Mouse (Mus musculus): ENCODE data around the gene Nr2f1. TPM values are rescaled to one million over a fixed set of nuclear protein-coding genes. Genes with fewer than 3 reads are reported as not detected.

The Nr2f1 gene
- polyA plus RNA-seq, 1 experiment: 11.6 TPM

DNA sequence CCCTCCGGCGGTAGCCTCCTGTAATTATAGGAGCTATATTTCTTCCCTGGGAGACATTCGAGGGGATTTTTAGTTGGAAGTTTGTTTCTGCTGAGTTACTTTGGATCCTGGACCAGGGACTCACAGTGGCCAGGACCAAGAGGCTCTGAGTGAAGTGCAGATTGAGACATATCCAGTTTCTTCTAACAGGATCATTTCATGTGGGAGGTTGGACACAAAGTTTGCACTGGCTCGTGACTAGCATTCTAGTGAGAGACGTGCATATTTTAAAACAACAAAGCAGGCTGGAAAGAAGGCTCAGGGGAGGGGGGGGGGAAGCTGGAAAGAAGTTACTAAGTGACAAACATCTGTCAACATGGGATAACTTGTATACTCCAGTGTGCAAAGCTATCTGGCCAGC lies 16.6 kb downstream of the Nr2f1 start:
- TF ChIP-seq POLR2A (IDR thresholded peaks at IDR 0.05; ENCODE audit: control insufficient read depth, extremely low read depth, insufficient read depth, low read length, poor library complexity): no peak
- TF ChIP-seq CTCF (IDR thresholded peaks at IDR 0.05; ENCODE audit: borderline replicate concordance, control insufficient read depth, extremely low read depth, insufficient read depth, low read length, poor library complexity): no peak
- Histone ChIP-seq H3K27me3 (ENCODE audit: control insufficient read depth, insufficient read depth, low read length) (peaks cover 12% of the 10 kb centered on the region), H3K27ac (ENCODE audit: control insufficient read depth, insufficient read depth, low read length) (no peak overlapping the region), H3K4me3 (ENCODE audit: control insufficient read depth, insufficient read depth, low read length) (no peak overlapping the region), H3K36me3 (ENCODE audit: control insufficient read depth, insufficient read depth, low read length) (no peaks in the 10 kb centered on the region), H3K4me1 (replicated peaks; ENCODE audit: control insufficient read depth, insufficient read depth, low read length) (no peaks in the 10 kb centered on the region)
- WGBS: 8% methylated on average over 5 of the region's 5 CpGs
- no peak for DNase-seq

DNA sequence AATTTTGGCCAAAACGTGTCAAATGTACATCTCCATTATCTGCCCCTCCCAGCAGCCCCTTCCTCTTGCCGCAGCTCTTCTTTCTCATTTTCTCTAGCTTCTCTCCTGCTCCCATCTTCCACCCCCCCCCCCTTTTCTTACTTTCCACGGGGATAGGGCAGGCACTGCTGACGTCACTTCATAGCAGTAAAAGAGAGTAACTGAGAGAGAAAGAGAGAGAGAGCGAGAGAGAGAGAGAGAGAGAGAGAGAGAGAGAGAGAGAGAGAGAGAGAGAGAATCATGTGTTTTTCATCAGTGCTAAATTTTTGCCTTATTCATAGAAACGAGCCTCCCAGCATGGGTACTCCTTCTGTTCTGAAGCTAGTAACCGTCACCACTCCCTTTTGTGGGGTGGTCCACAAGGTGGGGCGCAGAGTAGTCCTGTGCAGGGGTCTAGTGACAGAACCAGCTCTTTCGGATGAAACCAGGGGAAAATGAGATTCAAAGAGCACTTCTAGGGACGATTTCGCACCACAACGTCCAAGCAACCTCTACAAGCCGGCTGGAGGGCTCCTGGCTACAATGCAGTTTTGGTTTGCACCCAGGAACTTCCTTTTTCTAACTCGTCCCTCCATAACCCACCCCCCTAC lies 17.5 kb downstream of the Nr2f1 start:
- DNase-seq: no peak
- TF ChIP-seq CTCF (IDR thresholded peaks at IDR 0.05; ENCODE audit: borderline replicate concordance, control insufficient read depth, extremely low read depth, insufficient read depth, low read length, poor library complexity) (no peak), POLR2A (IDR thresholded peaks at IDR 0.05; ENCODE audit: control insufficient read depth, extremely low read depth, insufficient read depth, low read length, poor library complexity) (no peak)
- Histone ChIP-seq H3K4me1 (replicated peaks; ENCODE audit: control insufficient read depth, insufficient read depth, low read length) (no peaks in the 10 kb centered on the region), H3K4me3 (ENCODE audit: control insufficient read depth, insufficient read depth, low read length) (no peak overlapping the region), H3K27me3 (ENCODE audit: control insufficient read depth, insufficient read depth, low read length) (peaks cover 11% of the 10 kb centered on the region), H3K36me3 (ENCODE audit: control insufficient read depth, insufficient read depth, low read length) (no peaks in the 10 kb centered on the region), H3K27ac (ENCODE audit: control insufficient read depth, insufficient read depth, low read length) (no peak overlapping the region)
- 8% methylated on average over 14 of the region's 14 CpGs for whole genome bisulfite sequencing

- 6% methylated on average over 44 of the region's 44 CpGs for WGBS
- Histone ChIP-seq H3K4me3 (ENCODE audit: control insufficient read depth, insufficient read depth, low read length) (no peak overlapping the region), H3K27me3 (ENCODE audit: control insufficient read depth, insufficient read depth, low read length) (peaks cover 11% of the 10 kb centered on the region), H3K4me1 (replicated peaks; ENCODE audit: control insufficient read depth, insufficient read depth, low read length) (no peaks in the 10 kb centered on the region), H3K36me3 (ENCODE audit: control insufficient read depth, insufficient read depth, low read length) (no peaks in the 10 kb centered on the region), H3K27ac (ENCODE audit: control insufficient read depth, insufficient read depth, low read length) (no peak overlapping the region)
- TF ChIP-seq CTCF (IDR thresholded peaks at IDR 0.05; ENCODE audit: borderline replicate concordance, control insufficient read depth, extremely low read depth, insufficient read depth, low read length, poor library complexity) (no peak), POLR2A (IDR thresholded peaks at IDR 0.05; ENCODE audit: control insufficient read depth, extremely low read depth, insufficient read depth, low read length, poor library complexity) (no peak)
- DNase-seq: no peak
Observed at GRCm38 (mm10) chr13:78181071-78181929, 18.3 kb downstream of the Nr2f1 start.

DNA sequence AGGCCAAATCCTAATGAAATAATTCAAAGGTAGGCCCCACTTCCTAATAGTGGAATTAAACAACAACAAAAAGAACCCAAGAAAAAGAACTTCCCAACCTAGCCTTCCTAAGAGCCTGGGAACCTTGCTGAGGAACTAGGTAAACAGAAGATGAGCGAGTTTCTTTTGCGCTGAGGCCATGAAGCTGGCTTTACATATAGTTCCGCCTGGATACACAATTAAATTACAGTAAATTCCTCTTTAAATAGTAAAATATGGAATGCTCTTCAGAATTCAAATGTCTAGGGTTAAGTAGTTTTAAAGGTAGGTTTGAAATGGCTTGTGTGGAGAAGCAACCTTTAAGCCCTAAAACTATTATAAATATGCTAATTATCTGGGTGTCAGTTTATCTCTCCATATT lies 19.3 kb downstream of the Nr2f1 start:
- Histone ChIP-seq H3K27ac (ENCODE audit: control insufficient read depth, insufficient read depth, low read length) (no peak overlapping the region), H3K4me1 (replicated peaks; ENCODE audit: control insufficient read depth, insufficient read depth, low read length) (no peaks in the 10 kb centered on the region), H3K27me3 (ENCODE audit: control insufficient read depth, insufficient read depth, low read length) (peaks cover 11% of the 10 kb centered on the region), H3K36me3 (ENCODE audit: control insufficient read depth, insufficient read depth, low read length) (no peaks in the 10 kb centered on the region), H3K4me3 (ENCODE audit: control insufficient read depth, insufficient read depth, low read length) (no peak overlapping the region)
- 43% methylated on average over 3 of the region's 3 CpGs for WGBS
- TF ChIP-seq POLR2A (IDR thresholded peaks at IDR 0.05; ENCODE audit: control insufficient read depth, extremely low read depth, insufficient read depth, low read length, poor library complexity): no peak
- no peak for DNase-seq

GRCm38 (mm10) chr13:78179312-78180097 lies 20.1 kb downstream of the Nr2f1 start:
- peaks cover 13% of the 10 kb centered on the region for H3K27me3 ChIP-seq (ENCODE audit: control insufficient read depth, insufficient read depth, low read length)
- no peak overlapping the region for H3K27ac ChIP-seq (ENCODE audit: control insufficient read depth, insufficient read depth, low read length)
- TF ChIP-seq POLR2A (IDR thresholded peaks at IDR 0.05; ENCODE audit: control insufficient read depth, extremely low read depth, insufficient read depth, low read length, poor library complexity): no peak
- TF ChIP-seq CTCF (IDR thresholded peaks at IDR 0.05; ENCODE audit: borderline replicate concordance, control insufficient read depth, extremely low read depth, insufficient read depth, low read length, poor library complexity): no peak
- H3K4me1 ChIP-seq (replicated peaks; ENCODE audit: control insufficient read depth, insufficient read depth, low read length): no peaks in the 10 kb centered on the region
- H3K36me3 ChIP-seq (ENCODE audit: control insufficient read depth, insufficient read depth, low read length): no peaks in the 10 kb centered on the region
- DNase-seq: no peak
- 7% methylated on average over 38 of the region's 38 CpGs for WGBS
- H3K4me3 ChIP-seq (ENCODE audit: control insufficient read depth, insufficient read depth, low read length): no peak overlapping the region

DNA sequence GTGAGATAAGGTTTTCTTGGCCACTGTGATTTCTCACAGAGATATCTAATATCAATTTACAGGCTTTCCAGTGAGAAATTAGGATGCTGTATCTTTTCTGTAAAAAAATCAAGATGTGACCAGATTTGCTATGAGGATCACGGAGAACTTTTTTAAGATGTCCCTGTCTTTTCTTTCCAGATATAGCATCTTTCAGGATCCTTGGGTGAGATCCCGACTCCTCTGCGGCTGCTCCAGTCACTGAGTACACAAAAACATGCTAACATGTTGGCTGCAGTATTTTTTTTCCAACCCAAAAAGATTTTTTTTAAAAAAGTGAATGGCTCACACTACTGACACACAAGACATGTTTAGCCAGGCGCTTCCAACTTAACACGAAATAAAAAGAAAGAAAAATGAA lies 20.8 kb downstream of the Nr2f1 start:
- TF ChIP-seq CTCF (IDR thresholded peaks at IDR 0.05; ENCODE audit: borderline replicate concordance, control insufficient read depth, extremely low read depth, insufficient read depth, low read length, poor library complexity) (no peak), POLR2A (IDR thresholded peaks at IDR 0.05; ENCODE audit: control insufficient read depth, extremely low read depth, insufficient read depth, low read length, poor library complexity) (no peak)
- H3K27me3 ChIP-seq (ENCODE audit: control insufficient read depth, insufficient read depth, low read length): peaks cover 13% of the 10 kb centered on the region
- 17% methylated on average over 5 of the region's 5 CpGs for WGBS

More for the DNA sequence above, 20.8 kb downstream of the Nr2f1 start:
- Histone ChIP-seq H3K4me1 (replicated peaks; ENCODE audit: control insufficient read depth, insufficient read depth, low read length) (no peaks in the 10 kb centered on the region), H3K36me3 (ENCODE audit: control insufficient read depth, insufficient read depth, low read length) (no peaks in the 10 kb centered on the region), H3K27ac (ENCODE audit: control insufficient read depth, insufficient read depth, low read length) (no peak overlapping the region), H3K4me3 (ENCODE audit: control insufficient read depth, insufficient read depth, low read length) (no peak overlapping the region)
- no peak for DNase-seq

Data from thymus, adult 2 months (tissue).